Mouse (Mus musculus) brain, embryonic 14.5 days (tissue): ENCODE data around the gene Dynlt1f.
"Not testable (repeated sequence)": the region's sequence is repeated elsewhere in the genome, so short reads cannot be mapped to it uniquely, and the experiment has no call there.

Source experiments
- CTCF ChIP-seq: fragments of 200-500 bp; IDR thresholded peaks from 2 replicates; pipeline ENCODE4 v1.5.1; 2012; ENCODE audit warnings: inconsistent platforms, mild to moderate bottlenecking, moderate library complexity, borderline replicate concordance; ENCODE audit not compliant: insufficient read depth, insufficient read length; ENCODE audit errors: extremely low read depth
- POLR2A ChIP-seq: fragments of 200-500 bp; IDR thresholded peaks from 2 replicates; pipeline ENCODE4 v1.6.1; 2012; ENCODE audit warnings: mild to moderate bottlenecking, inconsistent platforms, borderline replicate concordance; ENCODE audit not compliant: poor library complexity, insufficient read depth, insufficient read length, severe bottlenecking; ENCODE audit errors: extremely low read depth

- not testable (repeated sequence) for TF ChIP-seq CTCF, POLR2A
These were observed 26.0 kb upstream of the Dynlt1f start for GRCm38 (mm10) chr17:6681721-6682120.
